Mouse (Mus musculus) WW6 (cell line): ENCODE results near the gene Cers3.

Experiments used
- DNase-seq: peaks from one replicate; pipeline ENCODE4 v3.0.0-alpha.2; 2013; ENCODE audit warnings: low read depth, low spot score

Gene Cers3

GRCm38 (mm10) chr7:66840008-66840719, 96.9 kb downstream of the Cers3 start:
- DNase-seq: peak; percentile 18

DNA sequence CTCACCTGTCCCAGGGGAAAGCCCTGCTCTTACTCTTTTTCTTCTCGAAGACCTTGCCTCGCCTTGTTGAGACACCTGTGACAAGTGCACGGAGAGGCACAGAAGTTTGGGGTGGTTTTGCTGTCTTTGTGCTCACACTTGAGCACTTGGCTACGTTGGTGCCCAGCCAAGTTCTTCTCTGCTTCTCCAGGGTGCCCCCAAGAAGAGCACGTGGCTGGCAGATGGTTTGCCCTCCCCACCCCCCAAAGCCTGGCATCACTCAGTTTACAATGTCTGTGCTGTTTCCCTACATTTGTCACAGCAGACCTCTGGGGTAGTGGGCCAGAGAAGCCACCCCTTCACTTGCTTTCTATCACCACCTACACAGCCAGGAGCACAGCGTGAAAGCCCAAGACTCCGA, 97.9 kb downstream of the Cers3 start:
- no peak for DNase-seq

DNA sequence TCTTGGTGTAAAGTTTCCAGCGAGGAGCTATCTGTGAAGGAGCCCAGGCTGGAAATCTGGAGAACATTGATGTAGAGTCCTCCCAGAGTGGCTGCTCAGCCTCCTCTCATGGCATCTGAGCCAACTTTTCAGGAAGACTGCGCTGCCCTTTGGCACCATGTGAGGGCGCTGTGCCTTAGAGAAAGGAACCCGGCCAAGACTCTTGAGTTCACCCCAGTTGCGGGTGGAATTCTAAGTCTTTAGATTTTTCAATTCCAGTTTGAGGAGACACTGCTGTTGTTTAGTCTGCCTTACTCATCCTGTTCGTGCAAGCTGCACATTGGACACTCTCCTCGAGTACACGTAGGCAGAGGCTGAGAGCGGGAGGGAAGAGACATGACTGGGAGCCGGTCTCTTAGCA, 98.7 kb downstream of the Cers3 start:
- peak; percentile 28 for DNase-seq

- DNase-seq: no peak
Observed at GRCm38 (mm10) chr7:66843846-66844245, 100.5 kb downstream of the Cers3 start.

DNA sequence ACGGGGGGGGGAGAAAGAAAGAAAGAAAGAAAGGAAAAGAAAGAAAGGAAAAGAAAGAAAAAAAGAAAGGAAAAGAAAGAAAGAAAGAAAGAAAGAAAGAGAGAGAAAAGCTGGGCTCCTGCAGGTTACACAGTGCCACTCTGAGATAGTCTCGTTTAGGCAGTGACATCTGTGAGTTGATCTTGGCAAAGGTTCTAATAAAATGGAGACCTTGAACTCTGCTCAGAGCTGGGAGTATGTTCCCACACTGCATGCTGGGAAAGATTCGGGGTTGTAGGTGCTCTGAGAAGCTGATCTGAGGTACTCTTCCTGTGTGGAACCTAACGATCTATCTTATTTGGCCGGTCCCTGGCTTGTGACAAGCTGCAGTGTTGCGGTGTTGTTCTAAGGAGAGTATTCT, 103.3 kb downstream of the Cers3 start:
- DNase-seq: no peak

DNA sequence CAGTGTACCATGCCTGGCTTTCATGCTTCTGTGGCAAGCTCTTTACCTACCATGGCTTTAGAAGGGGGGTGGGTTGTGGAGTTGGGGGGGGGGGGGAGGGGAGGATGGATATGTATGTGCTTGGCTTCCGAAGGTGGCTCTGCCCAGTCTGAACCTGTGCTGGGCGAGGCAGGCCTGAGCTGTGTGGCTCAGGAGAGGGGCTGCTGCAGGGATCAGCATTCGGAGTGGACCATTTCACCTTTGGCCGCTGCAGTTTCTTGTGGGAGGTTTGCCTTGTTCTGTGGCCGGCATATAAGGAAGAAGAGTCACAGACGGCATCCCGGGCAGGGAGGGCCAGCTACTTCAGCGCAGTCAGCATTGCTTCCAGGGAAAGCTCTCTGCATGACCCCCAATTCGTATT, 104.0 kb downstream of the Cers3 start:
- DNase-seq: no peak

- no peak for DNase-seq
Observed at GRCm38 (mm10) chr7:66849316-66849715, 106.0 kb downstream of the Cers3 start.

GRCm38 (mm10) chr7:66852164-66852563, 108.9 kb downstream of the Cers3 start:
- DNase-seq: no peak

GRCm38 (mm10) chr7:66857610-66858009, 114.3 kb downstream of the Cers3 start:
- no peak for DNase-seq

DNA sequence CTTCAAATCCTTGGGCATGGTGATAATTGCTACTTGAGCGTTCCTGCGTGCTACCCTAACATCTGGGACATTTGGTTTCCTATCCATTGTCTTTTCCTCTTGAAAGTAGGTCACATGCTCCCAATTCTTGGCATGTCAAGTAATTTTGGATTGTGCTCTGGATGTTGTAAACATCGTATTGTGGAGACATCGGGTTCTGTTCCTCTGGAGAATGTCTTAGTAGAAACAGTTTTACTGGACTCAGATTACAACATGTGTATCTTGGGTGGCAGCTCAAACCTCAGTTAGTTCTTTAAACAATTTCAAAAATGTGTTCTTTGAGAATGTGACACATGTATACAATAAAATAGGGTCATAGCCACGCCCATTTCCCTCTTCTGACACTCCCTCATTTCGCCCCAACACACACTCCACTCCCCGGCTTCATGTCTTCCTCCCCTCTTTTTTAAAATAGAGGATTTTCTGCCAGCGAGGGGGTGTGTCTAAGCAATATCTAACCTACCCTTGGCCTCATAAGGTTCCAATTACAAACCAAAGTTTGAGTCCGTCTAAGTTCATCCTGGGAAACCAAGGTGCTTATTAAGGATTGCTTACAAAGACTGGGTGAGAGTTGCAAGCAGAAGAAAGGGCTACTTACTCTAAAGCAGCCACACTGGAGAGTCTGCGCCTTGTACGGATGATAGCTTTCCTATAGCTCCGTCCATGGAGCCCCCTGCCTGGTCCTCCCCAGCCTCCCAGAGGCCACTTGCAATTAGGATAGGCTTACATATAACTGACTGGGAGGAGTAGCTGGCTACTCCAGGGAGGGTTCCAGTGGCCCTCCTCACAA, 115.2 kb downstream of the Cers3 start:
- DNase-seq: no peak

DNA sequence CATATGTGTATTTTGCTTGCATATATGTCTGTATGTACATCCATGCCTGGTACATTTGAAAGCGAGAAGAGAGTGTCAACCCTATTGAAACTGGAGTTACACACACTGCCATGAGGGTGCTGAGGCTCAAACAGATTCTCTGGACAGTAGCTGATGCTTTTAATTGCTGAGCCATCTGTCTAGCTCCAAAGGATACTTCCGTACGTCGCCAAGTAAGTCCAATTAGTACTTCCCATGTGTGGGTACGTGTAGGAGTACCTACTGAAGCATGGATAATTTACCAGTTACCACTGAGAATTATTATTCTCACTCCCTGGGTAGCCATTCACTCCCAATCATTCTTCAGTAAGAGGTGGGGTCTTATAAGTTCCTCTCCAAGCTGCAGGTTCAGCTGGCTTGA, 115.9 kb downstream of the Cers3 start:
- DNase-seq: no peak

DNA sequence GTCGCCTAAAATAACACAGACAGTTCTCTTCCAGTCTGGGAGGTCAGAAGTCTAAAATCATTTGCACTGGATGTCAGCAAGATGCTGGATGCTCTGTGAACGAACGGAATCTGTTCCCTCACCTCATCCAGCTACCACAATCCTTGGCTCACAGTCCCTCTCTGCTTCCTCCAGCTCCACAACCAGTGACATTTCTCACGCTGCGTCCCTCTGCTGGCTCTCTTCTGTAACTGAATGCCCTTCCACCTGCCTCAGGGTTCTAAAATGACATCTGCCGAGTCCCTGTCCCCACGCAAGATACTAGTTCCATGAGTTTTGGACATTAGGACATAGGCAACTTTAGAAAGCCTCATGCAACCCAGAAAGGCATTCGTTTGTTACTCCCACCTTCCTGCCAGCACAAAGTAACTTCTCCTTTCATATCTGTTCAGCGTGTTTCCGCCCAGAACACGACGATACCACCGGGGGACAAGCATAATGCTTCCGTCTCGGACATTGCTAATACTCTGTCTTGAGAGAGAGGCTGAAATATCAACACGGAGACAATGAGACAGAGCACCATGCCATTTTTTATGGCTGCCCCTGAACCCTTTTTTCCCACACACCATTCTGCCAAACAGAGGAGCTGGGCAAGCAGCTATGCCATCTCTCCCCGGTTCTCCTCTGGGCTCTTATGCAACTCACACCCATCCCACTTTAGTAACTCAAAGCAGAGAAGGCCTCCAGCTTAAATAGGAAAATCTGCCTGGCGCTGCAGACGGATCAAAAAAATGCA, 123.8 kb downstream of the Cers3 start:
- no peak for DNase-seq

GRCm38 (mm10) chr7:66867719-66868501, 124.6 kb downstream of the Cers3 start:
- DNase-seq: no peak

DNA sequence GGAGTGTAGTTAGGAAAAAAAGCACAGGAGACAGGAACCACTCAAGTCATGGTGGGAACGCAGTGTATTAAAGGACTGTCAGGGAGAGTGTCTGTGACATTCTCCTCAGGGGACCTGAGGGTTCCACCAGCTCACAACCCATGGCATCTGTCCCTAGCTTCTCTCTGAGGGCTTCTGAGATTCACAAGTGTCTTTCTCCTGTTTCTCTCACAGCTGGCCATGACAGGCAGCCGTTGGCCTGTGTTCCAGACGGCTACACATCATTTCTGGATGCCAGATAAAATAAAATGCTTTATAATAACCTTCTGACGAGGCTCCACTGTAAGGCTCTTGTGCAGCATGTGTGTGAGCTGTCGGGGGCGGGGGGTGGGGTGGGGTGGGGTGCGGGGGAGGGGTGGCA, 128.2 kb downstream of the Cers3 start:
- no peak for DNase-seq

GRCm38 (mm10) chr7:66871940-66872511, 128.7 kb downstream of the Cers3 start:
- no peak for DNase-seq

DNA sequence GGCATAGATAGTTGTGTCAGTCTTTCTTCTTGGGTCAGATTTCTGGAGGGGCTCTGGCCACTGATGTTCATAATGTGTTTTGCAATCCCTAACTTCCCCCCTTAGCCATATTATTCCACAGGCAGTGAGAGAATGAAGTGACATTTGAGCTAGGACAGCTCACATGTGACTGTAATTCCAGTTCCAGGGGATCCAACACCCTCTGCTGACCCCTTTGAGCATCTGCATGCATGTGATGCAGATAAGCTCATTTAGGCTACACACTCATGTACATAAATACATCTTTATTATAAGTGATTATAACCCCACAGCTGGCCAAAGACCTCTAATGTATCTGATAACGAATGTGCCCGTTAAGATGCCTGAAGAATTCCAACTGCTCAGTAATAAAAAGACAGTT, 129.9 kb downstream of the Cers3 start:
- DNase-seq: no peak
